Mouse (Mus musculus) neural tube, embryonic 11.5 days (tissue): Measurements from ENCODE around the gene Tmem132c. TPM values are rescaled to one million over a fixed set of nuclear protein-coding genes. Genes with fewer than 3 reads are reported as not detected.
"Not testable (repeated sequence)": the region's sequence is repeated elsewhere in the genome, so short reads cannot be mapped to it uniquely, and the experiment has no call there.

Experiments
- ATAC-seq: fragments of 200-750 bp; cut with Nextera tagmentation; 2 replicates; pipeline ENCODE4 v1.8.0; 2017; ENCODE audit warnings: moderate number of reproducible peaks, mild to moderate bottlenecking, moderate TSS enrichment, moderate library complexity; ENCODE audit not compliant: insufficient read depth, low FRiP score, low TSS enrichment
- DNase-seq: peaks from one replicate; pipeline ENCODE4 v3.0.0-alpha.2; 2015; ENCODE audit warnings: low spot score
- H3K27ac ChIP-seq: fragments of 300-500 bp; sonication (generic); 2 replicates; pipeline ENCODE4 v1.5.1; 2014; ENCODE audit warnings: low read depth, mild to moderate bottlenecking, low read length
- H3K27me3 ChIP-seq: fragments of 300-500 bp; sonication (generic); 2 replicates; pipeline ENCODE4 v1.6.1; 2014; ENCODE audit warnings: mild to moderate bottlenecking, low read length, mixed read lengths; ENCODE audit not compliant: control insufficient read depth, insufficient read depth
- H3K36me3 ChIP-seq: fragments of 300-500 bp; sonication (generic); 2 replicates; pipeline ENCODE4 v1.6.1; 2014; ENCODE audit warnings: mild to moderate bottlenecking, low read length, moderate library complexity, mixed read lengths; ENCODE audit not compliant: control insufficient read depth, insufficient read depth
- H3K4me1 ChIP-seq: fragments of 300-500 bp; sonication (generic); 2 replicates; pipeline ENCODE4 v1.6.1; 2014; ENCODE audit warnings: low read length, mixed read lengths; ENCODE audit not compliant: control insufficient read depth, insufficient read depth
- H3K4me2 ChIP-seq: fragments of 300-500 bp; sonication (generic); 2 replicates; pipeline ENCODE4 v1.6.1; 2014; ENCODE audit warnings: low read depth, mild to moderate bottlenecking, moderate library complexity
- H3K4me3 ChIP-seq: fragments of 300-500 bp; sonication (generic); 2 replicates; pipeline ENCODE4 v1.5.1; 2014; ENCODE audit warnings: low read depth, low read length
- H3K9ac ChIP-seq: fragments of 300-500 bp; sonication (generic); 2 replicates; pipeline ENCODE4 v1.6.1; 2014; ENCODE audit warnings: mild to moderate bottlenecking, low read length
- H3K9me3 ChIP-seq: fragments of 300-500 bp; sonication (generic); 2 replicates; pipeline ENCODE4 v1.6.1; 2016; ENCODE audit warnings: low read length; ENCODE audit not compliant: control insufficient read depth
- WGBS: fragments of 180-500 bp; shearing (Covaris S2); extraction: QIAGEN DNeasy Blood & Tissue Kit; methylation state at CpG from one replicate; pipeline ENCODE4 v1.1.7; 2014; 5-methylcytosine and 5-hydroxymethylcytosine counted together
- polyA plus RNA-seq: library from polyadenylated mRNA; unstranded; fragments of >200 nt; fragmentation: Nextera tagmentation; extraction: Ambion mirVana; gene quantifications from 2 replicates; pipeline ENCODE4 v1.2.1, GENCODE M21; 2014

Gene Tmem132c
- polyA plus RNA-seq, 1 experiment from 2014 or later = 24.6 TPM

DNA sequence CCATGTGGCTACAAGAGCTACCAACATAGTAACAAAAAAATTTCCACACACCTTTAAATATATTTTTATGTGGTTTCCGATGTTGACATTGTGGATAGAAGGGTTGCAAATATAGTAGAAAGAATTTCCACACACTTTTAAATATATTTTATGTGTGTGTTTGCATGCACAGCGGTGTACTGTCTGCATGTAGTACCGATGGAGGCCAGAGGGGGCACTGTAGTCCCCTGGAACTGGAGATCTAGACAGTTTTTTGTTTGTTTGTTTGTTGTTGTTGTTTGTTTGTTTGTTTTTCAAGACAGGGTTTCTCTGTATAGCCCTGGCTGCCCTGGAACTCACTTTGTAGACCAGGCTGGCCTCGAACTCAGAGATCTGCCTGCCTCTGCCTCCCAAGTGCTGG lies 116.3 kb downstream of the Tmem132c start:
- not testable (repeated sequence) for H3K9me3 ChIP-seq, H3K36me3 ChIP-seq, H3K27me3 ChIP-seq, ATAC-seq, H3K9ac ChIP-seq, H3K27ac ChIP-seq, H3K4me3 ChIP-seq, H3K4me1 ChIP-seq, DNase-seq, H3K4me2 ChIP-seq
- 88% methylated on average over 4 of the region's 4 CpGs for WGBS

DNA sequence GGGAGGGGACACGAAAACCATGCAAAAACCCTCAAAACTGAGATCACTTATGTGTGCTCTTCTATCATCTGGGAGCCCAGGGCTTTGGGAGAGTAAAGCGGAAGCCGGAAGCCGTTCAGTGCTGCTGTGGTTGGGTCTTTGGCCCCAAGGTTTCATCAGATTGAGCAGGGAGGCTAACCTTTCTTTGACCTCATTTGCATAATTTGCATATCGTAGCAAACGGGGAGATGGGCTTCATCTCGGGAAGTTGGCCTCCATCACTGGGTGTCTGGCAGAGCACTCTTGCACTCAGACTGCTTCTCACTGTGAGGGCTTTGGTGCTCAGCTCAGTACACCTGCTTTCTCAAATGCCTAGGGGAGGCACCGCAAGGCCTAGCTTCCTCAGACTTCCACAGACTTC lies 119.5 kb downstream of the Tmem132c start:
- no peaks in the 10 kb centered on the region for H3K27me3 ChIP-seq
- no peak overlapping the region for H3K4me2 ChIP-seq
- H3K9ac ChIP-seq = no peak overlapping the region
- DNase-seq = no peak
- no peak overlapping the region for H3K27ac ChIP-seq
- no peak overlapping the region for H3K4me3 ChIP-seq
- peaks cover 2% of the 10 kb centered on the region; the same call in 1 of the 2 replicates for H3K36me3 ChIP-seq
- no peaks in the 10 kb centered on the region for H3K4me1 ChIP-seq
- no peaks in the 10 kb centered on the region; the same call in 1 of the 2 replicates for H3K9me3 ChIP-seq
- 71% methylated on average over 8 of the region's 8 CpGs for WGBS
- no peak for ATAC-seq

GRCm38 (mm10) chr5:127365061-127365460 lies 123.5 kb downstream of the Tmem132c start:
- 25% methylated on average over 1 of the region's 1 CpGs for WGBS
- Histone ChIP-seq H3K36me3 (peaks cover 1% of the 10 kb centered on the region; the same call in 1 of the 2 replicates), H3K4me3 (no peak overlapping the region), H3K9ac (no peak overlapping the region), H3K27me3 (no peaks in the 10 kb centered on the region), H3K27ac (no peak overlapping the region), H3K9me3 (no peaks in the 10 kb centered on the region; the same call in 1 of the 2 replicates), H3K4me1 (no peaks in the 10 kb centered on the region), H3K4me2 (no peak overlapping the region)
- DNase-seq (no peak), ATAC-seq (no peak)

DNA sequence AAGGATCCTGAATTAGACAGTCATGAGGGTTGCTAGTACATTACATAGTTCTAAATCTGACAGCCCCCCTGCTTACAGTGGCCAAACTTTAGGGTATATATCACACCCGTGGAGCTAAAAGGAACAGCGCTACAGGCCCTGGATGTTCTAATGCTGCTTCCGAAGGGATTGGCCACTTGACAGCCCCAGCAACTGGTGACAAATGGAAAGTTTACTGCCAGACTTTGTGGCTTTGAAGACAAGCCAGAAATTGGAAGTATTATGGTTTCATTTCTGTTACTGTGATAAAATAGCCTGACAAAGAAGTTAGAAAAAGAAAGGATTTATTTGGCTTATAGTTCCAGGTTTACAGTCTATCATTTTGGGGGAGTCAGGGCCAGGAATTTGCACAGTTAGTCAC lies 126.6 kb downstream of the Tmem132c start:
- 93% methylated on average over 3 of the region's 3 CpGs for WGBS
- no peaks in the 10 kb centered on the region for H3K36me3 ChIP-seq

DNA sequence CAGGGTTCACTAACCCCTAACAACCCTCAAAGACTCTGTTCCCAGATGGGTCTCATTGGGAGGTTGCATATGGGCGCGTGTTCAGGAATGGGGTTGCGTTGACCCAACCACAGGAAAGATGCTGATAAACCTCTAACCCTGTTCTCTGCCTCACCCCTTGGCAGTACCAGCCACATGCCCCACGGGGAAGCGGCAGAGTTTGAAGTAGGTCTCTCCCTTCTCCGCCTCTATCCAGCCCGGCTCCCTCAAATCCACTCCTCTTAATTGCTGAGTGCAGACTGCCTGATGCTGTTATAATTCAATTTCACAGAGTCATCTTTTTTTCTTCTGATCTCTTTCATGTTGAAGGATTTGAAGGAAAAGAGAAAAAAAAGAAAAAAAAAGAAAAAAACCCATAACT lies 128.2 kb downstream of the Tmem132c start:
- no peak for ATAC-seq
- no peak overlapping the region for H3K4me2 ChIP-seq
- H3K36me3 ChIP-seq = no peaks in the 10 kb centered on the region
- no peaks in the 10 kb centered on the region; the same call in 1 of the 2 replicates for H3K9me3 ChIP-seq
- no peak for DNase-seq
- no peaks in the 10 kb centered on the region for H3K4me1 ChIP-seq
- no peak overlapping the region for H3K27ac ChIP-seq
- H3K27me3 ChIP-seq = no peaks in the 10 kb centered on the region
- no peak overlapping the region for H3K4me3 ChIP-seq
- H3K9ac ChIP-seq = no peak overlapping the region
- 77% methylated on average over 7 of the region's 7 CpGs for WGBS

More for the DNA sequence above, 126.6 kb downstream of the Tmem132c start:
- Histone ChIP-seq H3K9me3 (no peaks in the 10 kb centered on the region; the same call in 1 of the 2 replicates), H3K27ac (no peak overlapping the region), H3K4me1 (no peaks in the 10 kb centered on the region), H3K9ac (no peak overlapping the region), H3K4me2 (no peak overlapping the region), H3K27me3 (no peaks in the 10 kb centered on the region), H3K4me3 (no peak overlapping the region)
- ATAC-seq = no peak
- no peak for DNase-seq

DNA sequence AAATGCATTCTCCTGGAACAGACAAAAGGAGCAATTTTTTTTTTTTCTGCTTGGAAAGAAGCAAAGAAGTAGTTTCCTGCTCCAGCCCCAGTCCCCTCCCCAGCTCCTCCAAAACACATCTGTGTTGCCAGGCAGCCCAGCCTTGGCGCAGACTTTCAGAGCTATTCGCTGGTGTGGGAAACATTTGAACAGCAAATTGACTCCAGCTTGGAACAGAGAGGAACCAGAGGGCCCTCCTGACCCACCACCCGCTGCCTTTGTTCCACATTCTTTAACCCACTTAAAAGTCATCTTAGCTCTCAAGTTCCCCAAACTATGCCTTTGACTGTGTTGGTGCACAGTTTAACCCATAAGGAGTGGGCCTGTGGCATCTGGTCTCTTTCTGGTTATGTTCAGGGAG lies 128.9 kb downstream of the Tmem132c start:
- Histone ChIP-seq H3K4me3 (no peak overlapping the region), H3K36me3 (no peaks in the 10 kb centered on the region), H3K4me2 (no peak overlapping the region), H3K27ac (no peak overlapping the region), H3K9ac (no peak overlapping the region), H3K9me3 (no peaks in the 10 kb centered on the region; the same call in 1 of the 2 replicates), H3K4me1 (no peaks in the 10 kb centered on the region), H3K27me3 (no peaks in the 10 kb centered on the region)
- ATAC-seq (no peak), DNase-seq (peak; percentile 67)
- WGBS = 21% methylated on average over 3 of the region's 3 CpGs

DNA sequence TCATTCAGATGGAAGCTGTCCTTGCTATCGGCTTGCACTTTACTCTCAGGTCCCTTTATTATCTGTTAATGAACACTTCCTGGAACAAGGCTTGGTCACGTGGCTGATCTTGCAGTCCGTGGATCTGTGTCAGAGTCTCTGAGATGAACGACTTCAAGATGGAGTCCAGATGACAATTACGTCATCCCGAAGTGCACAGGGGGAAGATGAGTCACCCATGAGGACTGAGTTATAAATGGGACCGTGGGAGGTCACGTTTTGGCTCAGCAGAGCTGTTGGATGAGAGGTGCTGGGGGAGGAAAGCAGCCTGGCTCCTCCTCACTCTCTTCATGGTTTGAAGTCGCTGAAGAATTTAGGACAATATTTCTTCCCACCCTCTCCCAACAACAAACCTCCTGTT lies 132.6 kb downstream of the Tmem132c start:
- Histone ChIP-seq H3K4me3 (no peak overlapping the region), H3K9ac (no peak overlapping the region), H3K27me3 (no peaks in the 10 kb centered on the region), H3K36me3 (no peaks in the 10 kb centered on the region), H3K9me3 (no peaks in the 10 kb centered on the region), H3K27ac (no peak overlapping the region), H3K4me2 (no peak overlapping the region), H3K4me1 (no peaks in the 10 kb centered on the region)
- 66% methylated on average over 9 of the region's 9 CpGs for WGBS
- DNase-seq = no peak
- ATAC-seq = no peak

GRCm38 (mm10) chr5:127375654-127376053 lies 134.0 kb downstream of the Tmem132c start:
- no peak overlapping the region for H3K27ac ChIP-seq
- ATAC-seq (no peak), DNase-seq (no peak)
- H3K4me3 ChIP-seq = no peak overlapping the region
- H3K9ac ChIP-seq = no peak overlapping the region
- 91% methylated on average over 3 of the region's 3 CpGs for WGBS
- no peaks in the 10 kb centered on the region for H3K27me3 ChIP-seq
- H3K4me1 ChIP-seq = no peaks in the 10 kb centered on the region
- no peaks in the 10 kb centered on the region for H3K9me3 ChIP-seq
- no peak overlapping the region for H3K4me2 ChIP-seq
- H3K36me3 ChIP-seq = no peaks in the 10 kb centered on the region

DNA sequence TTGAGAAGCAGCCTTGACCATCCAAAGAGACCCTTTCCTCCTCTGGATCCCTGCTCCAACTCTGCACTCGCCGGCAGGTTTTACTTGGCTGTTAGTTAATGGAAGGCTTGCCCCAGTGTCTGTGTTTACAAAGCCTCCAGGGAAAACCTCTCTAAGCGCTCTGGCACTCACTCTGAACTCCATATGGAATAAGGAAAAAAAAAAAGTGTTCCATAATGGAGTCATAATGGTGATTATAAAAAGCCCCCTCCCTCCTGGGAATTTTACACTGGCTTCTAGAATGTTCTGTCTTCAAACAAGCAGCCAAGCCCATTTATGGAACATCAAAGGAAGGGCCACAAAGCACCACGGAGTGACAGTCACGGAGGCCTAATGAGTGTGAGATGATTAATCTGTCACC lies 136.9 kb downstream of the Tmem132c start:
- no peak overlapping the region for H3K9ac ChIP-seq
- no peak overlapping the region for H3K4me3 ChIP-seq
- 37% methylated on average over 5 of the region's 5 CpGs for WGBS
- DNase-seq (no peak), ATAC-seq (no peak)
- no peak overlapping the region for H3K27ac ChIP-seq
- H3K4me2 ChIP-seq = no peak overlapping the region
- no peaks in the 10 kb centered on the region for H3K27me3 ChIP-seq
- no peaks in the 10 kb centered on the region for H3K36me3 ChIP-seq
- H3K9me3 ChIP-seq = no peaks in the 10 kb centered on the region
- no peaks in the 10 kb centered on the region for H3K4me1 ChIP-seq
